Mouse (Mus musculus) kidney, postnatal 0 days (tissue): ENCODE measurements around the gene Mtor. TPM values are rescaled to one million over a fixed set of nuclear protein-coding genes. Genes with fewer than 3 reads are reported as not detected.
A peak's percentile ranks its signal among the peaks of the same experiment; 100 is the strongest.

Experiments
- ATAC-seq: fragments of 200-750 bp; cut with Nextera tagmentation; replicated peaks from 2 replicates; pipeline ENCODE4 v1.8.0; 2017; ENCODE audit warnings: low read depth, moderate number of reproducible peaks, moderate TSS enrichment, moderate library complexity; ENCODE audit not compliant: low FRiP score
- DNase-seq: peaks from one replicate; pipeline ENCODE4 v3.0.0-alpha.2; 2016; ENCODE audit warnings: low spot score
- H3K27ac ChIP-seq: fragments of 300-500 bp; sonication (generic); 2 replicates; pipeline ENCODE4 v1.5.1; 2014; ENCODE audit warnings: mild to moderate bottlenecking
- H3K27me3 ChIP-seq: fragments of 300-500 bp; sonication (generic); 2 replicates; pipeline ENCODE4 v1.6.1; 2014; ENCODE audit warnings: low read length, mixed read lengths; ENCODE audit not compliant: insufficient read depth
- H3K36me3 ChIP-seq: fragments of 300-500 bp; sonication (generic); 2 replicates; pipeline ENCODE4 v1.6.1; 2014; ENCODE audit warnings: low read length, mixed read lengths; ENCODE audit not compliant: insufficient read depth
- H3K4me1 ChIP-seq: fragments of 300-500 bp; sonication (generic); replicated peaks from 2 replicates; pipeline ENCODE4 v1.6.1; 2014; ENCODE audit warnings: antibody characterized with exemption, low read length, mixed read lengths; ENCODE audit not compliant: insufficient read depth
- H3K4me2 ChIP-seq: fragments of 300-500 bp; sonication (generic); 2 replicates; pipeline ENCODE4 v1.6.1; 2014; ENCODE audit warnings: mild to moderate bottlenecking, low read length, moderate library complexity, mixed read lengths
- H3K4me3 ChIP-seq: fragments of 300-500 bp; sonication (generic); replicated peaks from 2 replicates; pipeline ENCODE4 v1.5.1; 2014; ENCODE audit warnings: low read depth, low read length
- H3K9ac ChIP-seq: fragments of 300-500 bp; sonication (generic); 2 replicates; pipeline ENCODE4 v1.6.1; 2014; ENCODE audit warnings: low read depth, low read length
- H3K9me3 ChIP-seq: fragments of 300-500 bp; sonication (generic); replicated peaks from 2 replicates; pipeline ENCODE4 v1.6.1; 2016; ENCODE audit warnings: low read length, inconsistent platforms, mixed read lengths
- CTCF ChIP-seq: IDR thresholded peaks from 2 replicates; pipeline ENCODE4 v1.5.1; 2016; ENCODE audit warnings: antibody characterized with exemption, low read depth, mild to moderate bottlenecking, moderate library complexity
- WGBS: fragments of 180-500 bp; shearing (Covaris S2); extraction: QIAGEN DNeasy Blood & Tissue Kit; methylation state at CpG from one replicate; pipeline ENCODE4 v1.1.7; 2014; 5-methylcytosine and 5-hydroxymethylcytosine counted together
- polyA plus RNA-seq: library from polyadenylated mRNA; unstranded; fragments of >200 nt; fragmentation: Nextera tagmentation; extraction: Ambion mirVana; gene quantifications from 2 replicates; pipeline ENCODE4 v1.2.1, GENCODE M21; 2015

Mtor gene
- polyA plus RNA-seq, 1 experiment from 2014 or later, result 21.6 TPM

- Histone ChIP-seq H3K36me3 (peaks cover 73% of the 10 kb centered on the region), H3K4me2 (no peak overlapping the region), H3K27me3 (no peaks in the 10 kb centered on the region), H3K4me3 (no peak overlapping the region), H3K27ac (no peak overlapping the region), H3K9me3 (no peaks in the 10 kb centered on the region), H3K9ac (no peak overlapping the region), H3K4me1 (no peaks in the 10 kb centered on the region)
- DNase-seq (no peak), ATAC-seq (no peak)
- no peak for TF ChIP-seq CTCF
- WGBS, result 98% methylated on average over 3 of the region's 3 CpGs
These were observed 84.1 kb downstream of the Mtor start for GRCm38 (mm10) chr4:148532516-148532915.

GRCm38 (mm10) chr4:148533613-148534328 lies 85.4 kb downstream of the Mtor start:
- no peak overlapping the region for H3K4me2 ChIP-seq
- H3K4me3 ChIP-seq, result no peak overlapping the region
- ATAC-seq, result 0 out of 2 replicates have a peak, but pooled peaks have one; percentile 29
- 90% methylated on average over 12 of the region's 12 CpGs for WGBS
- no peak overlapping the region for H3K9ac ChIP-seq
- H3K27me3 ChIP-seq, result no peaks in the 10 kb centered on the region
- TF ChIP-seq CTCF, result no peak
- peaks cover 84% of the 10 kb centered on the region for H3K36me3 ChIP-seq
- no peak for DNase-seq
- no peaks in the 10 kb centered on the region for H3K4me1 ChIP-seq
- no peaks in the 10 kb centered on the region for H3K9me3 ChIP-seq
- H3K27ac ChIP-seq, result no peak overlapping the region

- H3K4me1 ChIP-seq, result no peaks in the 10 kb centered on the region
- no peaks in the 10 kb centered on the region for H3K27me3 ChIP-seq
- H3K4me3 ChIP-seq, result no peak overlapping the region
- TF ChIP-seq CTCF, result no peak
- no peak overlapping the region for H3K9ac ChIP-seq
- ATAC-seq (no peak), DNase-seq (no peak)
- no peaks in the 10 kb centered on the region for H3K9me3 ChIP-seq
- peaks cover 92% of the 10 kb centered on the region for H3K36me3 ChIP-seq
- H3K27ac ChIP-seq, result no peak overlapping the region
- no peak overlapping the region for H3K4me2 ChIP-seq
- 89% methylated on average over 3 of the region's 3 CpGs for WGBS
These were observed 87.5 kb downstream of the Mtor start for GRCm38 (mm10) chr4:148535876-148536275.

- no peak overlapping the region for H3K4me3 ChIP-seq
- no peaks in the 10 kb centered on the region for H3K9me3 ChIP-seq
- H3K4me1 ChIP-seq, result no peaks in the 10 kb centered on the region
- no peaks in the 10 kb centered on the region for H3K27me3 ChIP-seq
- no peak overlapping the region for H3K27ac ChIP-seq
- WGBS, result 84% methylated on average over 4 of the region's 4 CpGs
- H3K9ac ChIP-seq, result no peak overlapping the region
- ATAC-seq, result no peak
- no peak for TF ChIP-seq CTCF
- H3K4me2 ChIP-seq, result no peak overlapping the region
- H3K36me3 ChIP-seq, result peaks cover 83% of the 10 kb centered on the region
- DNase-seq, result no peak
These were observed 100.7 kb downstream of the Mtor start for GRCm38 (mm10) chr4:148549106-148549505.

GRCm38 (mm10) chr4:148557766-148558165 lies 109.4 kb downstream of the Mtor start:
- peak overlapping the region; percentile 90 for H3K27ac ChIP-seq
- TF ChIP-seq CTCF, result no peak
- 33% methylated on average over 6 of the region's 6 CpGs for WGBS
- no peaks in the 10 kb centered on the region for H3K27me3 ChIP-seq
- H3K4me2 ChIP-seq, result peak overlapping the region; percentile 81
- peak overlapping the region; percentile 87 for H3K4me3 ChIP-seq
- peak overlapping the region; percentile 96 for H3K9ac ChIP-seq
- 0 out of 2 replicates have a peak, but pooled peaks cover 6% of the 10 kb centered on the region for H3K4me1 ChIP-seq
- DNase-seq (no peak), ATAC-seq (no peak)
- peaks cover 49% of the 10 kb centered on the region for H3K36me3 ChIP-seq
- H3K9me3 ChIP-seq, result no peaks in the 10 kb centered on the region

- no peaks in the 10 kb centered on the region for H3K9me3 ChIP-seq
- TF ChIP-seq CTCF, result no peak
- WGBS, result under 1% methylated on average over 63 of the region's 63 CpGs
- ATAC-seq, result peak; percentile 92
- H3K9ac ChIP-seq, result peak within 1 kb of the TSS; percentile 96
- peaks cover 48% of the 10 kb centered on the region for H3K36me3 ChIP-seq
- peak within 1 kb of the TSS; percentile 81 for H3K4me2 ChIP-seq
- no peaks in the 10 kb centered on the region for H3K27me3 ChIP-seq
- DNase-seq, result peak; percentile 94
- H3K4me1 ChIP-seq, result 0 out of 2 replicates have a peak, but pooled peaks cover 6% of the 10 kb centered on the region
- H3K27ac ChIP-seq, result peak within 1 kb of the TSS; percentile 90
- H3K4me3 ChIP-seq, result peak within 1 kb of the TSS; percentile 87
These were observed 110.0 kb downstream of the Mtor start, which contains the start of gene Exosc10 for GRCm38 (mm10) chr4:148558297-148559000. Gene Exosc10, plus strand, starts transcription at chr4:148558429.
